Mouse (Mus musculus) kidney, embryonic 16.5 days (tissue): ENCODE measurements around the gene Tmsb10. TPM values are rescaled to one million over a fixed set of nuclear protein-coding genes. Genes with fewer than 3 reads are reported as not detected.

Source experiments
- ATAC-seq: fragments of 200-750 bp; cut with Nextera tagmentation; 2 replicates; pipeline ENCODE4 v1.8.0; 2017; ENCODE audit warnings: moderate TSS enrichment; ENCODE audit not compliant: low FRiP score, low TSS enrichment
- H3K27ac ChIP-seq: fragments of 300-500 bp; sonication (generic); 2 replicates; pipeline ENCODE4 v1.5.1; 2014; ENCODE audit warnings: low read length
- H3K27me3 ChIP-seq: fragments of 300-500 bp; sonication (generic); 2 replicates; pipeline ENCODE4 v1.6.1; 2014; ENCODE audit warnings: low read length, control low read depth, mixed read lengths; ENCODE audit not compliant: insufficient read depth
- H3K36me3 ChIP-seq: fragments of 300-500 bp; sonication (generic); 2 replicates; pipeline ENCODE4 v1.6.1; 2014; ENCODE audit warnings: low read length, control low read depth, mixed read lengths; ENCODE audit not compliant: insufficient read depth
- H3K4me1 ChIP-seq: fragments of 300-500 bp; sonication (generic); 2 replicates; pipeline ENCODE4 v1.6.1; 2014; ENCODE audit warnings: low read length, control low read depth, mixed read lengths; ENCODE audit not compliant: insufficient read depth
- H3K4me2 ChIP-seq: fragments of 300-500 bp; sonication (generic); replicated peaks from 2 replicates; pipeline ENCODE4 v1.6.1; 2014; ENCODE audit warnings: low read depth, low read length
- H3K4me3 ChIP-seq: fragments of 300-500 bp; sonication (generic); 2 replicates; pipeline ENCODE4 v1.5.1; 2014; ENCODE audit warnings: mild to moderate bottlenecking, low read length
- H3K9ac ChIP-seq: fragments of 300-500 bp; sonication (generic); replicated peaks from 2 replicates; pipeline ENCODE4 v1.6.1; 2014; ENCODE audit warnings: low read length
- H3K9me3 ChIP-seq: fragments of 300-500 bp; sonication (generic); 2 replicates; pipeline ENCODE4 v1.6.1; 2016; ENCODE audit warnings: low read length, control low read depth
- WGBS: fragments of 180-500 bp; shearing (Covaris S2); extraction: QIAGEN DNeasy Blood & Tissue Kit; methylation state at CpG from one replicate; pipeline ENCODE4 v1.1.7; 2014; 5-methylcytosine and 5-hydroxymethylcytosine counted together
- polyA plus RNA-seq: library from polyadenylated mRNA; unstranded; fragments of >200 nt; fragmentation: Nextera tagmentation; extraction: Ambion mirVana; gene quantifications from 2 replicates; pipeline ENCODE4 v1.2.1, GENCODE M21; 2015

The Tmsb10 gene
- polyA plus RNA-seq, 1 experiment from 2014 or later: 1,506 TPM

- under 1% methylated on average over 65 of the region's 75 CpGs for whole genome bisulfite sequencing
- peak; percentile 88 for ATAC-seq
- peak overlapping the region; percentile 87 for H3K4me2 ChIP-seq
- H3K9ac ChIP-seq: peak overlapping the region; percentile 99
- H3K4me1 ChIP-seq: peaks cover 40% of the 10 kb centered on the region
- 0 out of 2 replicates have a peak, but pooled peaks cover 3% of the 10 kb centered on the region for H3K36me3 ChIP-seq
- H3K27me3 ChIP-seq: no peaks in the 10 kb centered on the region
- peak overlapping the region; percentile 89 for H3K27ac ChIP-seq
- H3K4me3 ChIP-seq: peak overlapping the region; percentile 94
- H3K9me3 ChIP-seq: no peaks in the 10 kb centered on the region
Observed at GRCm38 (mm10) chr6:72957676-72958641, 589 bp downstream of the Tmsb10 start.

GRCm38 (mm10) chr6:72957093-72957435 lies 1.5 kb downstream of the Tmsb10 start:
- H3K9ac ChIP-seq: peak overlapping the region; percentile 99
- WGBS: under 1% methylated on average over 14 of the region's 14 CpGs
- H3K27me3 ChIP-seq: no peaks in the 10 kb centered on the region
- peak overlapping the region; percentile 94 for H3K4me3 ChIP-seq
- H3K4me2 ChIP-seq: peak overlapping the region; percentile 87
- H3K27ac ChIP-seq: peak overlapping the region; percentile 31
- no peak for ATAC-seq
- H3K4me1 ChIP-seq: peaks cover 33% of the 10 kb centered on the region
- 0 out of 2 replicates have a peak, but pooled peaks cover 3% of the 10 kb centered on the region for H3K36me3 ChIP-seq
- H3K9me3 ChIP-seq: no peaks in the 10 kb centered on the region

DNA sequence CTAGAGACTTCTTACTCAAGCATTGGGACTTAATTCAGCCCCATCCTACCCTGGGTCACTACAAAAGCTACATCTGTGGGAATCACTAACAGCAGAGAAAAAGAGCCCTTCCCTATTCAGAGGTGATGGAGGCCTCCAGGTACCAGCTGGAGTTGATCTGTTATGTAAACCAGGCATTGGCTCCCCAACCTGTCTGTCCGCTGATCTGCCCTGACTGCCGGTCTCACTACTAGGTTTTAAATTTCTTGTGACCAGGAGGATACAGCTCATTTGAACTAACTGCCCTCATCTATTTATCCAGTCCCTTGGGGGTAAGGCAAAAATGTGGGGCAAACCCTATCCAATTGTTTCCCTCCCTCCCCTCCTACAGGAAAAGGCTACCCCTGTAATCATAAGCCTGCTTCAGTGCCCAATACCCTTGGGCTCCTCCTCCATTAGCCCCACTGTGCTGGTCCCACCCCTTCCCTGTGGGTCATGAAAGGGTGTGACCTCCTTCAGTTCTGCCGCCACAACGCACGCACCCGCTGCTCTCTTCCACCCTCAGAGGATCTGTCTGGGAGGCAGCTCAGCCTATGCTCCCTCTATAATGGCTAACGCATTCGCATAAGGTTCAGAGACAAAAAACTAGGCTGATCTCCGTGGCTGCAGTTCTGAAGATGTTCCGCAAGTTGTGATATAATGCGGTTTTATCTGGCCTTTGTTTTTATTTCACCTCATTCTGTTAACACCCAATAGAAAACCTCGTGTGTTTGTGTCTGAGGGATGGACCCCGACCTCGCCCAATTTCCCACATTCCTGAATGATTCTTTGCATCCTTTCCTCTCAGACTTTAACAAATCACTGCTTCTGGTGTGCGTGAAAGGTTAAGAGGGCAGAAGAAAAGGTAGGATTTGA lies 2.1 kb downstream of the Tmsb10 start:
- peak overlapping the region; percentile 94 for H3K4me3 ChIP-seq
- ATAC-seq: peak; percentile 26; the same call in 1 of the 2 replicates
- WGBS: 5% methylated on average over 15 of the region's 15 CpGs

GRCm38 (mm10) chr6:72955517-72956198 lies 2.9 kb downstream of the Tmsb10 start:
- H3K4me2 ChIP-seq: peak overlapping the region; percentile 87
- peaks cover 22% of the 10 kb centered on the region for H3K4me1 ChIP-seq
- H3K36me3 ChIP-seq: 0 out of 2 replicates have a peak, but pooled peaks cover 3% of the 10 kb centered on the region
- WGBS: 54% methylated on average over 8 of the region's 8 CpGs
- H3K4me3 ChIP-seq: peak overlapping the region; percentile 94
- no peak overlapping the region for H3K9ac ChIP-seq
- no peaks in the 10 kb centered on the region for H3K9me3 ChIP-seq
- H3K27me3 ChIP-seq: no peaks in the 10 kb centered on the region
- H3K27ac ChIP-seq: peak overlapping the region; percentile 31
- ATAC-seq: no peak

More for the DNA sequence above, 2.1 kb downstream of the Tmsb10 start:
- Histone ChIP-seq H3K9me3 (no peaks in the 10 kb centered on the region), H3K27ac (peak overlapping the region; percentile 31), H3K27me3 (no peaks in the 10 kb centered on the region), H3K4me2 (peak overlapping the region; percentile 87), H3K36me3 (0 out of 2 replicates have a peak, but pooled peaks cover 3% of the 10 kb centered on the region), H3K9ac (peak overlapping the region; percentile 99), H3K4me1 (peaks cover 27% of the 10 kb centered on the region)

DNA sequence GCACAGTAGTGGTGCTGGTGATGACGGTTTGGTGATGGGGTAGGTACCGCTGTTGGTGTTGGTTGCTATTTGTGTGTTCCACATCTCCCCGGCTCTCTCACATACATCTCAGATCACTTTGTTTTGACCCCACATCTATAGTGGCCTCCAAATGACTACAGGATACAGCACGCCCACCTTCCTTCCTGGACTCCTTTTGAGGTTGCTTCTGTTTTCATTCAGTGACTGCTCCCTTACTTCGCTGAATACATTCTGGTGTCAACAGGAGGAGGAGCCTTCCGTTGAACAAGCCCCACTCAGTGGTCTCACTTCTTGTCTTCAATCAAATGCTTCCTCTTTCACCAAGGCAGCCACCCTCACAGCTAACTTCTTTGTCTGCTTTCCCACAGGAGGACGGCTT lies 3.8 kb downstream of the Tmsb10 start:
- H3K9me3 ChIP-seq: no peaks in the 10 kb centered on the region
- H3K9ac ChIP-seq: no peak overlapping the region
- ATAC-seq: no peak
- H3K27me3 ChIP-seq: no peaks in the 10 kb centered on the region
- WGBS: 73% methylated on average over 7 of the region's 7 CpGs
- H3K36me3 ChIP-seq: 0 out of 2 replicates have a peak, but pooled peaks cover 3% of the 10 kb centered on the region
- peaks cover 22% of the 10 kb centered on the region for H3K4me1 ChIP-seq
- peak overlapping the region; percentile 31 for H3K27ac ChIP-seq
- H3K4me3 ChIP-seq: no peak overlapping the region
- no peak overlapping the region for H3K4me2 ChIP-seq

DNA sequence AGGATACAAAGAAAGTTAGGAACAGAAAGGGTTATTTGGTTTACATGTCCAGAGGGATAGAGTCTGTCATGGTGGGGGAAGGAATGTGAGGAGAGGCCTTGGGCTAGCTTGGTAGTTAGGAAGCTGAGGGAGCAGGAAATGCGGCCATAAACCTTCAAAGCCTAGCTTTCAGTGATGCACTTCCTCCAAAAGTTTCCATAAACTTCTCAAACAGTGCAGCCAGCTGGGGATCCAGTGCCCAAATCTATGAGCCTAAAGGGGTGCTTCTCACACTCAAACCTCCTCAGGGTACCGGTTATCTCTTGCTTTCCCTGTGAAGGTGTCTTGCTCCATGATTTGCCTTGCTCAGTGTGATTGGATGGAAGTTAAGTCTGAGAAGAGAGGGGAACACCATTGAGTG lies 5.6 kb downstream of the Tmsb10 start:
- no peaks in the 10 kb centered on the region for H3K27me3 ChIP-seq
- H3K27ac ChIP-seq: peak overlapping the region; percentile 14; the same call in 1 of the 2 replicates
- ATAC-seq: no peak
- no peaks in the 10 kb centered on the region for H3K9me3 ChIP-seq
- WGBS: 72% methylated on average over 2 of the region's 2 CpGs
- no peak overlapping the region for H3K4me2 ChIP-seq
- 0 out of 2 replicates have a peak, but pooled peaks cover 3% of the 10 kb centered on the region for H3K36me3 ChIP-seq
- H3K4me3 ChIP-seq: no peak overlapping the region
- peaks cover 17% of the 10 kb centered on the region for H3K4me1 ChIP-seq
- H3K9ac ChIP-seq: no peak overlapping the region

DNA sequence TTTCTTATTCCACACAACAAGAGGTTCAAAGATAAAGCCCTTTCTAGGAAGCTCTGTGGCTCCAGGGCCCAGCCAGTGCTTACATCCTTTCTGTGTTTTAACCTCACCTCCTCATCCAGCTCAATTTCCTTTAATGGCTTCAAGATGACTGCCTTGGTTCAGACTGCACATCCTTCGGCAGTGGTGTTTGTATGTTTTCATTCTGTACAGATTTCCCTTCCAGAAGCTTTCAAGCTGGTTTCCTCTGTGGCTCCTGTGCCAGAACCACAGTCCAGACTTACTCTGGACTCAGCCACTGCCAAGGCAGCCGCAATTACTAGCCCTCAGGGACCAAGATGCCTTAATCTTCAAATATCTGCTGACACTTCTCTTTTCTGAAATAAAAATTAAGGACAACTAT lies 6.3 kb downstream of the Tmsb10 start:
- H3K4me3 ChIP-seq: no peak overlapping the region
- H3K36me3 ChIP-seq: 0 out of 2 replicates have a peak, but pooled peaks cover 3% of the 10 kb centered on the region
- H3K27me3 ChIP-seq: no peaks in the 10 kb centered on the region
- H3K4me2 ChIP-seq: no peak overlapping the region
- peaks cover 17% of the 10 kb centered on the region for H3K4me1 ChIP-seq
- no peaks in the 10 kb centered on the region for H3K9me3 ChIP-seq
- no peak for ATAC-seq
- no peak overlapping the region for H3K27ac ChIP-seq
- WGBS: 53% methylated on average over 2 of the region's 2 CpGs
- H3K9ac ChIP-seq: no peak overlapping the region

GRCm38 (mm10) chr6:72949161-72949756 lies 9.3 kb downstream of the Tmsb10 start:
- Histone ChIP-seq H3K27ac (no peak overlapping the region), H3K4me2 (no peak overlapping the region), H3K4me3 (no peak overlapping the region), H3K27me3 (no peaks in the 10 kb centered on the region), H3K36me3 (no peaks in the 10 kb centered on the region), H3K9me3 (peaks cover 5% of the 10 kb centered on the region; the same call in 1 of the 2 replicates), H3K4me1 (no peaks in the 10 kb centered on the region), H3K9ac (no peak overlapping the region)
- ATAC-seq: no peak
- 75% methylated on average over 9 of the region's 9 CpGs for WGBS

DNA sequence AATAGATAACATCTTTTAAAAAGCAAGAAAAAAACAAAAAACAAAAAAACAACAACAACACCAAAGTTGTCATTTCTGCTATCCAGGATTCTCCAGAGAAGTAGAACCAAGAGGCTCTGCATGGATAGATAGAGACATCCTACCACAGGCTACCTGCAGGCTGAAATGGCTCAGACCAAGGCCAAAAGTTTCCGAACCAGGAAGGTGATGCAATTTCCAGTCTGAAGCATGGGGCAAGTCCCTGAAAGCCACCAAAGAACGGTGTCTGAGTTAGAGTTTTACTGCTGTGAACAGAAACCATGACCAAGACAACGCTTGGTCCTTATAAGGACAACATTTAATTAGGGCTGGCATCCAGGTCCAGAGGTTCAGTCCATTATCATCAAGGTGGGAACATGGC lies 10.2 kb downstream of the Tmsb10 start:
- Histone ChIP-seq H3K36me3 (no peaks in the 10 kb centered on the region), H3K4me1 (no peaks in the 10 kb centered on the region), H3K9me3 (peaks cover 5% of the 10 kb centered on the region; the same call in 1 of the 2 replicates), H3K4me2 (no peak overlapping the region), H3K27ac (no peak overlapping the region), H3K27me3 (no peaks in the 10 kb centered on the region), H3K4me3 (no peak overlapping the region), H3K9ac (no peak overlapping the region)
- ATAC-seq: no peak
- WGBS: 88% methylated on average over 3 of the region's 3 CpGs
